ENCODE assay signal across 8 mouse cellular contexts in the genomic region with DNA sequence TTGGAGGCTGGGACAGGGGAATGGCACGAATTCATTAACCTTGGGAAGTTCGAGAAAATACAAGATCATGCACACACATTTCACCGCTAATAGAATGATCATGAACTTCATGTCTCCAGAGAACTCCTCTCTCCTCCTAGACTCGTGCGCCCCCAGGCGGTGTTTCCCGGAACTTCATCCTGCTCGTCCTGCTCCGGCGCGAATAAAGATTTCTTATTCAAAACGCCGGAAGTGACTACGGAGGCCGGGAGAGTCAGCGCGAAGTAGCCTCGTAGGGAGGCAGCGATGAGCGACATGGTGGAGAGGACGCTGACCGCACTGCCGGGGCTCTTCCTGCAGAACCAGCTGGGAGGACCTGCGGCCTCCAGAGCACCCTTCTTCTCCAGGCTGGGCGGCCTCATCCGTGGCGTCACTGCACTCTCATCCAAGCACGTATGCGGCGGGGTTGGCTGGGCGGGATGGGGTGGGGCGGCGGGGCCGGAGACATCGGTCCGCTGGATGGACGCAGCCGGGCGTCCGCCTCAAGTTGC. TPM values are rescaled to one million over a fixed set of nuclear protein-coding genes. Genes with fewer than 3 reads are reported as not detected.
DNase-seq lines count a peak whose midpoint lies in the region; ATAC-seq lines count a peak whose summit lies in the region.

Gene Ap4e1, plus strand, starts transcription at position 249 of the 530 bp plus-strand sequence.

- peak within 1 kb of the TSS; percentile 69 for H3K4me2 ChIP-seq in hindbrain, embryonic 12.5 days (replicated peaks)

- peaks cover 13% of the 10 kb centered on the region for H3K4me1 ChIP-seq in hindbrain, embryonic 12.5 days

- peaks cover 15% of the 10 kb centered on the region for H3K36me3 ChIP-seq in hindbrain, embryonic 12.5 days

- DNase-seq in Muller cell, postnatal 12 days (ENCODE audit: inconsistent ontology term) = peak; percentile 96
- DNase-seq in cerebellum, adult 9-11 months = peak; percentile 92
- DNase-seq in frontal cortex, adult 2 months (ENCODE audit: extremely low spot score in 1 of 2, low spot score in 1 of 2) = peak; percentile 77 to 99
- DNase-seq in layer of hippocampus, postnatal 14 days (ENCODE audit: low spot score in 2 of 2) = peak; percentile 97 to 98
- peak; percentile 99 for DNase-seq in lung, postnatal 14 days
- DNase-seq in retina, adult 2 months (ENCODE audit: low read depth, low spot score) = peak; percentile 86
- DNase-seq in thymus, postnatal 36 days = peak; percentile 94 to 98

- peak within 1 kb of the TSS; percentile 91 for H3K9ac ChIP-seq in hindbrain, embryonic 12.5 days

- H3K27ac ChIP-seq in hindbrain, embryonic 12.5 days = peak within 1 kb of the TSS; percentile 77

- ATAC-seq in hindbrain, embryonic 12.5 days (ENCODE audit: low FRiP score) = peak; percentile 90

- under 1% methylated on average over 40 of the region's 40 CpGs for WGBS in hindbrain, embryonic 12.5 days

- peak within 1 kb of the TSS; percentile 80 for H3K4me3 ChIP-seq in hindbrain, embryonic 12.5 days

- H3K27me3 ChIP-seq in hindbrain, embryonic 12.5 days = no peaks in the 10 kb centered on the region

- no peaks in the 10 kb centered on the region for H3K9me3 ChIP-seq in hindbrain, embryonic 12.5 days (replicated peaks)

RNA-seq across cellular contexts. Expression of gene Ap4e1, which starts in this region (rescaled TPM):
- polyA plus RNA-seq in frontal cortex, adult 2 months (2012; rRNA removed) = 8.7 and 9.9 TPM in 2 replicates
- 12.9 and 14.9 TPM in 2 replicates for polyA plus RNA-seq in hindbrain, embryonic 12.5 days (2016; fragmentation: Nextera tagmentation; extraction: Ambion mirVana)
- total RNA-seq in layer of hippocampus, postnatal 14 days (2021) = 10 to 100 TPM; 12.1 to 14.3 TPM

Comparison
In these comparisons a context has a peak if more than half of its experiments do, and no peak if none do; other contexts are left out.
1. Peak in every context shown above with its lines: DNase-seq, ATAC-seq, H3K4me3 ChIP-seq and H3K27ac ChIP-seq.